Mouse (Mus musculus) cerebellum, postnatal 14 days (tissue): ENCODE results near the gene Hsp90ab1.

Experiments
- DNase-seq, 2 experiments: peaks; one replicate each; pipeline ENCODE4 v3.0.0; 2021; ENCODE audit warnings: mixed read lengths in 2 of 2

Gene Hsp90ab1

GRCm38 (mm10) chr17:45578843-45579242 lies 5.8 kb upstream of the Hsp90ab1 start:
- DNase-seq = peak in 1 of 2 experiments; percentile 47

GRCm38 (mm10) chr17:45578242-45578641 lies 5.2 kb upstream of the Hsp90ab1 start:
- DNase-seq = peak in 1 of 2 experiments; percentile 47

- DNase-seq = peak in 1 of 2 experiments; percentile 40
These were observed 2.2 kb upstream of the Hsp90ab1 start for GRCm38 (mm10) chr17:45575123-45575897.

- peak; percentile 86 to 88 for DNase-seq
These were observed 1.2 kb upstream of the Hsp90ab1 start for GRCm38 (mm10) chr17:45574129-45574761.

- peak; percentile 97 to 98 for DNase-seq
These were observed 681 bp upstream of the Hsp90ab1 start for GRCm38 (mm10) chr17:45573780-45574123.

GRCm38 (mm10) chr17:45572103-45573086 lies 676 bp downstream of the Hsp90ab1 start:
- peak; percentile 82 to 86 for DNase-seq

- no peak for DNase-seq
These were observed 3.1 kb downstream of the Hsp90ab1 start for GRCm38 (mm10) chr17:45569999-45570398.

- no peak for DNase-seq
These were observed 4.1 kb downstream of the Hsp90ab1 start for GRCm38 (mm10) chr17:45568990-45569389.

- DNase-seq = peak in 1 of 2 experiments; percentile 24
These were observed 5.9 kb downstream of the Hsp90ab1 start for GRCm38 (mm10) chr17:45567162-45567601.

- peak; percentile 58 to 59 for DNase-seq
These were observed 6.5 kb downstream of the Hsp90ab1 start for GRCm38 (mm10) chr17:45566360-45567161.

- no peak for DNase-seq
These were observed 7.1 kb downstream of the Hsp90ab1 start for GRCm38 (mm10) chr17:45566031-45566359.

GRCm38 (mm10) chr17:45565103-45565502 lies 8.0 kb downstream of the Hsp90ab1 start:
- DNase-seq = no peak

GRCm38 (mm10) chr17:45564531-45565084 lies 8.5 kb downstream of the Hsp90ab1 start:
- peak in 1 of 2 experiments; percentile 61 for DNase-seq

GRCm38 (mm10) chr17:45563655-45564530 lies 9.2 kb downstream of the Hsp90ab1 start, which contains the start of gene Slc35b2:
Gene Slc35b2 (plus strand): TSS chr17:45563874.
- DNase-seq = peak; percentile 95 to 96

GRCm38 (mm10) chr17:45563216-45563615 lies 9.9 kb downstream of the Hsp90ab1 start:
- no peak for DNase-seq

GRCm38 (mm10) chr17:45559732-45560525 lies 13.1 kb downstream of the Hsp90ab1 start:
- DNase-seq = peak; percentile 76

- peak in 1 of 2 experiments; percentile 64 for DNase-seq
These were observed 14.8 kb downstream of the Hsp90ab1 start for GRCm38 (mm10) chr17:45557998-45558862.

- DNase-seq = no peak
These were observed 15.7 kb downstream of the Hsp90ab1 start for GRCm38 (mm10) chr17:45557246-45557824.
